Mouse (Mus musculus): ENCODE results near the gene Ddi2.

DNA sequence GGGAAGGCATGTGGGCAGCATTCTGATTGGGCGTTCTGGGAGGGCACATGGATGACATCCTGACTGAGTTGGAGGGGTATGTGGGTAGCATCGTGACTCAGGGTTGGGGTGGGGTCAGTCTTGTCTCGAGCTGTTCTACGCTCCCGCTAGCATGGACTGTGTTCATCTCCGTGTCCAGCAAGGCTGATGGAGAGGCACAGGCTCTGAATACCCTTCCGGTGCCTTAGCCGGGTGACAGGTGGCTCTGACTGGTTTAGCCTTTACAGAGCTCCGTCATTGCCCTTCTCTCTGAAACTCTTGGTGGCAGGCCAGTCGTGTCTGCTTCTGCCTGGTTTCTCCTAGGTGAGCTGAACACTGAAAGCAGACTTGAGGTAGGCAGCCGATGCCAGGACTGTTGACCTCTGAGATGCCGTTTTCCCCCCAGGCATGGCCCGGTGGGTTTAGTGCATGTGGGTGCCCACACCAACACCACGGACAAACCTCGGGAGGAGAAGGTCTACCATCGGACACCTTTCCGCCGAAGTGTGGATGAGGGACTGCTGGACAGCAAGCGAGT lies 32.2 kb upstream of the Ddi2 start:
- no peak for TF ChIP-seq CTCF (IDR thresholded peaks at IDR 0.05; ENCODE audit: borderline replicate concordance, control insufficient read depth, extremely low read depth, insufficient read depth, low read length, poor library complexity)
- TF ChIP-seq POLR2A (IDR thresholded peaks at IDR 0.05; ENCODE audit: control insufficient read depth, extremely low read depth, insufficient read depth, low read length, poor library complexity): no peak
